Mouse (Mus musculus): ENCODE measurements around the gene Ppm1e. TPM values are rescaled to one million over a fixed set of nuclear protein-coding genes. Genes with fewer than 3 reads are reported as not detected.

Ppm1e gene
- polyA plus RNA-seq, 1 experiment, result 3.6 TPM

GRCm38 (mm10) chr11:87384551-87384950 lies 25.7 kb upstream of the Ppm1e start:
- no peak for DNase-seq
- Histone ChIP-seq H3K4me1 (replicated peaks; ENCODE audit: control insufficient read depth, insufficient read depth, low read length) (no peaks in the 10 kb centered on the region), H3K27me3 (ENCODE audit: control insufficient read depth, insufficient read depth, low read length) (no peaks in the 10 kb centered on the region), H3K4me3 (ENCODE audit: control insufficient read depth, insufficient read depth, low read length) (no peak overlapping the region), H3K36me3 (ENCODE audit: control insufficient read depth, insufficient read depth, low read length) (no peaks in the 10 kb centered on the region), H3K27ac (ENCODE audit: control insufficient read depth, insufficient read depth, low read length) (no peak overlapping the region)
- WGBS, result 99% methylated on average over 4 of the region's 4 CpGs
- TF ChIP-seq CTCF (IDR thresholded peaks at IDR 0.05; ENCODE audit: borderline replicate concordance, control insufficient read depth, extremely low read depth, insufficient read depth, low read length, poor library complexity), result no peak
- TF ChIP-seq POLR2A (IDR thresholded peaks at IDR 0.05; ENCODE audit: control insufficient read depth, extremely low read depth, insufficient read depth, low read length, poor library complexity), result no peak

- Histone ChIP-seq H3K27me3 (ENCODE audit: control insufficient read depth, insufficient read depth, low read length) (no peaks in the 10 kb centered on the region), H3K4me3 (ENCODE audit: control insufficient read depth, insufficient read depth, low read length) (no peak overlapping the region), H3K27ac (ENCODE audit: control insufficient read depth, insufficient read depth, low read length) (no peak overlapping the region), H3K36me3 (ENCODE audit: control insufficient read depth, insufficient read depth, low read length) (no peaks in the 10 kb centered on the region), H3K4me1 (replicated peaks; ENCODE audit: control insufficient read depth, insufficient read depth, low read length) (no peaks in the 10 kb centered on the region)
- TF ChIP-seq POLR2A (IDR thresholded peaks at IDR 0.05; ENCODE audit: control insufficient read depth, extremely low read depth, insufficient read depth, low read length, poor library complexity), result no peak
- no peak for TF ChIP-seq CTCF (IDR thresholded peaks at IDR 0.05; ENCODE audit: borderline replicate concordance, control insufficient read depth, extremely low read depth, insufficient read depth, low read length, poor library complexity)
- WGBS, result 43% methylated on average over 9 of the region's 9 CpGs
- no peak for DNase-seq
Observed at GRCm38 (mm10) chr11:87367865-87368580, 9.2 kb upstream of the Ppm1e start.

GRCm38 (mm10) chr11:87367061-87367460 lies 8.2 kb upstream of the Ppm1e start:
- H3K4me3 ChIP-seq (ENCODE audit: control insufficient read depth, insufficient read depth, low read length), result no peak overlapping the region

GRCm38 (mm10) chr11:87365120-87365519 lies 6.3 kb upstream of the Ppm1e start:
- Histone ChIP-seq H3K36me3 (ENCODE audit: control insufficient read depth, insufficient read depth, low read length) (no peaks in the 10 kb centered on the region), H3K27me3 (ENCODE audit: control insufficient read depth, insufficient read depth, low read length) (no peaks in the 10 kb centered on the region), H3K4me3 (ENCODE audit: control insufficient read depth, insufficient read depth, low read length) (no peak overlapping the region), H3K4me1 (replicated peaks; ENCODE audit: control insufficient read depth, insufficient read depth, low read length) (no peaks in the 10 kb centered on the region), H3K27ac (ENCODE audit: control insufficient read depth, insufficient read depth, low read length) (no peak overlapping the region)
- TF ChIP-seq POLR2A (IDR thresholded peaks at IDR 0.05; ENCODE audit: control insufficient read depth, extremely low read depth, insufficient read depth, low read length, poor library complexity) (no peak), CTCF (IDR thresholded peaks at IDR 0.05; ENCODE audit: borderline replicate concordance, control insufficient read depth, extremely low read depth, insufficient read depth, low read length, poor library complexity) (no peak)
- 95% methylated on average over 5 of the region's 5 CpGs for WGBS
- DNase-seq, result no peak

More at GRCm38 (mm10) chr11:87367061-87367460, 8.2 kb upstream of the Ppm1e start:
- DNase-seq, result no peak
- no peak for TF ChIP-seq CTCF (IDR thresholded peaks at IDR 0.05; ENCODE audit: borderline replicate concordance, control insufficient read depth, extremely low read depth, insufficient read depth, low read length, poor library complexity)
- TF ChIP-seq POLR2A (IDR thresholded peaks at IDR 0.05; ENCODE audit: control insufficient read depth, extremely low read depth, insufficient read depth, low read length, poor library complexity), result no peak
- H3K27me3 ChIP-seq (ENCODE audit: control insufficient read depth, insufficient read depth, low read length), result no peaks in the 10 kb centered on the region
- H3K4me1 ChIP-seq (replicated peaks; ENCODE audit: control insufficient read depth, insufficient read depth, low read length), result no peaks in the 10 kb centered on the region
- H3K36me3 ChIP-seq (ENCODE audit: control insufficient read depth, insufficient read depth, low read length), result no peaks in the 10 kb centered on the region
- H3K27ac ChIP-seq (ENCODE audit: control insufficient read depth, insufficient read depth, low read length), result no peak overlapping the region
- 80% methylated on average over 7 of the region's 7 CpGs for WGBS

GRCm38 (mm10) chr11:87359262-87359612 lies 414 bp upstream of the Ppm1e start:
- Histone ChIP-seq H3K4me1 (replicated peaks; ENCODE audit: control insufficient read depth, insufficient read depth, low read length) (peaks cover 5% of the 10 kb centered on the region), H3K4me3 (ENCODE audit: control insufficient read depth, insufficient read depth, low read length) (peak overlapping the region; percentile 95), H3K27me3 (ENCODE audit: control insufficient read depth, insufficient read depth, low read length) (no peaks in the 10 kb centered on the region), H3K27ac (ENCODE audit: control insufficient read depth, insufficient read depth, low read length) (no peak overlapping the region), H3K36me3 (ENCODE audit: control insufficient read depth, insufficient read depth, low read length) (no peaks in the 10 kb centered on the region)
- WGBS, result 7% methylated on average over 10 of the region's 10 CpGs
- TF ChIP-seq CTCF (IDR thresholded peaks at IDR 0.05; ENCODE audit: borderline replicate concordance, control insufficient read depth, extremely low read depth, insufficient read depth, low read length, poor library complexity) (no peak), POLR2A (IDR thresholded peaks at IDR 0.05; ENCODE audit: control insufficient read depth, extremely low read depth, insufficient read depth, low read length, poor library complexity) (no peak)
- no peak for DNase-seq

GRCm38 (mm10) chr11:87357317-87358300 lies 1.2 kb downstream of the Ppm1e start:
- Histone ChIP-seq H3K36me3 (ENCODE audit: control insufficient read depth, insufficient read depth, low read length) (no peaks in the 10 kb centered on the region), H3K4me1 (replicated peaks; ENCODE audit: control insufficient read depth, insufficient read depth, low read length) (peaks cover 5% of the 10 kb centered on the region), H3K4me3 (ENCODE audit: control insufficient read depth, insufficient read depth, low read length) (peak overlapping the region; percentile 95), H3K27ac (ENCODE audit: control insufficient read depth, insufficient read depth, low read length) (no peak overlapping the region), H3K27me3 (ENCODE audit: control insufficient read depth, insufficient read depth, low read length) (no peaks in the 10 kb centered on the region)
- peak; percentile 6 for DNase-seq
- 4% methylated on average over 31 of the region's 31 CpGs for WGBS
- TF ChIP-seq CTCF (IDR thresholded peaks at IDR 0.05; ENCODE audit: borderline replicate concordance, control insufficient read depth, extremely low read depth, insufficient read depth, low read length, poor library complexity) (no peak), POLR2A (IDR thresholded peaks at IDR 0.05; ENCODE audit: control insufficient read depth, extremely low read depth, insufficient read depth, low read length, poor library complexity) (no peak)

Data from thymus, adult 2 months (tissue).